Mouse (Mus musculus) left cerebral cortex, adult 18-20 months (tissue): ENCODE data around the gene Hoxb6. TPM values are rescaled to one million over a fixed set of nuclear protein-coding genes. Genes with fewer than 3 reads are reported as not detected.

Source experiments
- DNase-seq, 2 experiments: peaks; one replicate each; pipeline ENCODE4 v3.0.0; 2021 to 2022; ENCODE audit warnings: low spot score in 2 of 2, mixed read lengths in 1 of 2
- total RNA-seq, 2 experiments: library from RNA; stranded (reverse); gene quantifications; 2 replicates each; pipeline ENCODE4 v1.2.3; 2021

Gene Hoxb6
- total RNA-seq, 2 experiments from 2014 or later, result not detected

- no peak for DNase-seq
These were observed 22.5 kb downstream of the Hoxb6 start for GRCm38 (mm10) chr11:96314671-96315343.

- no peak for DNase-seq
These were observed 23.0 kb downstream of the Hoxb6 start for GRCm38 (mm10) chr11:96315344-96315681.

DNA sequence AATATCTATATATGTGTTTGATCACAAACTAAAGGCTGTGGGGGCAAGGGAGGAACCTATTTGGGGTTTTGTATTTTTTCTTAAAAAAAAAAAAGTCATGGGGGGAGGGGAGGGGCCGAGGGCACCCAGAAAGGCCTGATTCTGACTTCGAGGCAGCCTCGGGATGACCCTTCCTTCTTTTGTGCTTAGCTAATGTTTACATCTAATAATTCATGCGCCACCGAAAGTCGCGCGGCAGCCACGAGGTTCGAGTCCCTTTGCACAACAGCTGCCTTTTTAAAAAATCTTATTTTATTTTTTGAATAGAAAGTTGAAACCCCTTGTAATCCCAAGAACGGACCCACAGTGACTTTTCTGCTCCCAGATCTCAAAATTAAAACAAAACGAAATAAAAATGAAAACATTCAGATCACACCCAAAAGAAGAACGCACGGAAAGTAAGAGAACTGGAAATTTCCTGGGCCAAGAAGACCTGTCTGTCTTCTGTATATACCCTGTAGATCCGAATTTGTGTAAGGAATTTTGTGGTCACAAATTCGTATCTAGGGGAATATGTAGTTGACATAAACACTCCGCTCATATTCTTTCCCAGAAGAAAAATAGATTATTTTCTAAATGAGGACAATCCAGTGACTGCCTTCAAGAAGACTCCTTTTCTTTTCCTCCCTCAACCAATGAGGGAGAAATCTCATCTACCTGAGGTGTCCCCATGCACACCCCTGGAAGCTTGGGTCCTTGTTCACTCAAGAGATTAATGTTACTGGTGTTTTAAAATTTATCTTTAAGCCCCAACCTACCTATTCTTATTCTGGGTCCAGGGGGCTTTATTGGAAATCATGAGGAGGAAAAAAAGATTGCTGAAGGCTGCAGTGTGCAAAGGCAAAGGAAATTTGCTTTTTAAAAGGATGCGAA lies 24.7 kb downstream of the Hoxb6 start:
- no peak for DNase-seq

GRCm38 (mm10) chr11:96317608-96318367 lies 25.5 kb downstream of the Hoxb6 start, which contains the start of gene Hoxb4:
Gene Hoxb4 (plus strand): TSS chr11:96318267.
- DNase-seq, result no peak

- DNase-seq, result no peak
These were observed 26.2 kb downstream of the Hoxb6 start for GRCm38 (mm10) chr11:96318368-96319070.

DNA sequence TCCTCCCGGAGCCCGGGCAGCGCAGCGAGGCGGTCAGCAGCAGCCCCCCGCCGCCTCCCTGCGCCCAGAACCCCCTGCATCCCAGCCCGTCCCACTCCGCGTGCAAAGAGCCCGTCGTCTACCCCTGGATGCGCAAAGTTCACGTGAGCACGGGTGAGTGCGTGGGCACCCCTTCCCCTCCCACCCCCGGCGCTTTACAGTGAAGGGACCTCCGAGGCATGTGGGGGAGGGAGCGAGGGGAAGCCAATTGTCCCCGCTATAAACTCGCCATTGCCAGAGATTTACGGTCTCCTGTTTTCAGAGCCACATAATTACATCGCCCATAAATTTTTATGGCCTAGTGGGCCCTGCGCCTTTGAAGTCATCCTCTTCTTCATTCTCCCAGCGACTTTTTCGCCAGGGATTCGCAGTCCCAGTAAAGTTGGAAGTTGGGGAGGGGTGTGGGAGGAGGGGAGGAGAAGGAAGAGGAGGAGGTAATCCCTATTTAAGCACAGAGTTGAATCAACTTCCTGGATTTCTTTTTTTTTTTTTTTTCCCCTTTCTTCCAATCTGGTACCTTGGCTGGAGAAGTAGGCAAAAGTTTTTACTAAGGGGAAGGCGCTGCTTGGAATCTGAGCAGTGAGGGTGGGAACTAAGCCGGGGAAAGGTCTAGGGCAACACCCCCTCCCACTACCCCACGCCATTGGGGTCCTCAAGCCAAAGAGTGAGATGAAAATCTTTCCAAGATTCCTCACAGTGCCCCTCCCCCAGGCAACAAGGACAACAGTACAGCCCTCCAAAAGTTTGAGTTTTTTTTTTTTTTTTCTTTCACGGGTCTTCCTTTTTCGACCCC lies 27.0 kb downstream of the Hoxb6 start:
- no peak for DNase-seq

GRCm38 (mm10) chr11:96319910-96320309 lies 27.6 kb downstream of the Hoxb6 start:
- DNase-seq, result no peak

DNA sequence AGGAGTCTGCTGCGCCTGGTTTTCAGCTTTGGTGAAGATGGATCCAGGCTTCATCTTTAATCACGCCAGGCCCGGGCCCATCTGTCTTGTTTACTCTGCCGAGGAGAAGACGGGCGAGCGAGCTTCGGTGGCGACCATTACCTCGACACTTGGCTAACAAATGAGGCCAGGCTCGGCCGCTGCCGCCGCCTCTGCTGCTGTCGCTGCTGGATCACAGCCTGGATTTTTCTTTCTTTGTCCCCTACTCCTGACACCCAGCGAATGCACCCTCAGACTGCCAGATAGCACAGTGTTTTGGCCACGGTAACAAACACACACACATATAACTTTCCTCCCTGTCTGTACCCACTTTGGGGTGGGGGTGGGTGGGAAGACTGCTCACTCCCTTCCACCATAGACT lies 28.4 kb downstream of the Hoxb6 start:
- no peak for DNase-seq

- no peak for DNase-seq
These were observed 29.6 kb downstream of the Hoxb6 start for GRCm38 (mm10) chr11:96321846-96322245.

GRCm38 (mm10) chr11:96322738-96323137 lies 30.5 kb downstream of the Hoxb6 start:
- DNase-seq, result no peak

- DNase-seq, result no peak
These were observed 30.9 kb downstream of the Hoxb6 start, which contains the start of gene Hoxb3 for GRCm38 (mm10) chr11:96323154-96323553. Gene Hoxb3 (plus strand): TSS chr11:96323326.

DNA sequence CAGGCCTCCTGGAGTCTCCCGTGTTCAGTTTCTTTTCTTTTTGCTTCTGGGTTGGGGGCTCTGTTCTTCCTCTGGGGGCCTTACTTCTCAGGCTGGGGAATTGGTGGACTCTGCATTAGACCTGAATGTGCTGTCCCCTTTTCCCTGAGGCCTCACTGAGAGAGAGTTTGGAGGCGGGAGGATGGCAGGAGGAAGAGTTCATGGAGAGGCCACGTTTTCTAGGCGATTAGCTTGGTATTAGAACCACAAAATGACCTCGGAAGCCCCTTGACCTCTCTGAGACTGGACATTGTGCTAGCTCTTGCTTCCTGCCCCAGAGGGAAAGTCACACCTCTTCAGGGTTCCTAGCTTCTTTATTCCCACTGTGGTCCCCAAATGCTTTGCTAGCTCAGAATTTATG lies 31.8 kb downstream of the Hoxb6 start:
- DNase-seq, result no peak

GRCm38 (mm10) chr11:96324965-96325364 lies 32.7 kb downstream of the Hoxb6 start:
- no peak for DNase-seq

DNA sequence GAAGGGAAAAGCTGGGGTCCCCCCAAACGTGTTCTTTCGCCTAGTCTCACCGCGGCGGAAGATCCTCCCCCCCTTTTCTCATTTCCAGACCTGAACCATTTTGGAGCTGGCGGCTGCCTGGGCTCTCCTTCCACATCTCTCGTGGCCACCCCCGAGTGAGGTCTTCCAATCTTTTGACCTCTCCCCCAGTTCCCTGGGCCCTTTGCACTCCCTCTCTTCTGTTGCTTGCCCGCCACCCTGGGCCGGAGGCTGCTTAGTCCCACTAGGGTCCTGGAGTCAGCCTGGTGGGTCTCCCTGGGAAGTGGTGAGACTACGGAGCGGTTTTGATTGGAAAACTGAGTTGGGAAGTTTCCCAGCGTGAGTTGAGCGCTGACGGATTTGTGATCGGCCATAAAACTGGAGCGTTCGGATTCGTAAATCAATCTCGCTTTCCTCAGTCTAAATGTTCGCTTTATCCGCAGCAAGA lies 33.5 kb downstream of the Hoxb6 start:
- no peak for DNase-seq

- DNase-seq, result no peak
These were observed 34.4 kb downstream of the Hoxb6 start for GRCm38 (mm10) chr11:96326705-96327104.

GRCm38 (mm10) chr11:96327122-96327521 lies 34.8 kb downstream of the Hoxb6 start:
- no peak for DNase-seq

- no peak for DNase-seq
These were observed 35.5 kb downstream of the Hoxb6 start for GRCm38 (mm10) chr11:96327750-96328149.

DNA sequence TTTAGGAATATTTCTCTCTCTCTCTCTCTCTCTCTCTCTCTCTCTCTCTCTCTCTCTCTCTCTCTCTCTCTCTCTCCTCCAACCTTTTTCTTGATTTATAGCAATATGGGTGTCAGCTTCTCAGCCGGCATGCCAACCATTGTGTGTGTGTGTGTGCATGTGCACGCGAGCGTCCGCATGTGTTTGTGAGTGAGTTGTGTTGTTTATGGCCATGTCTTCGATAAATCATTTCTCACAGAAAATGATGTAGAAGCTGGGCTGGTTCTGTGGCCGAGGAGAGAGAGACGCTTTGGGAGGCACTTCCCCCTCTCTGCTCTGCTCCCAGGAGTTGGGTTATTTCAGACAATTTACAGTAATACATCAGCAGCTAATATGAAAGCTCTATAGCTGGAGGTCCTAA lies 36.3 kb downstream of the Hoxb6 start:
- no peak for DNase-seq

DNA sequence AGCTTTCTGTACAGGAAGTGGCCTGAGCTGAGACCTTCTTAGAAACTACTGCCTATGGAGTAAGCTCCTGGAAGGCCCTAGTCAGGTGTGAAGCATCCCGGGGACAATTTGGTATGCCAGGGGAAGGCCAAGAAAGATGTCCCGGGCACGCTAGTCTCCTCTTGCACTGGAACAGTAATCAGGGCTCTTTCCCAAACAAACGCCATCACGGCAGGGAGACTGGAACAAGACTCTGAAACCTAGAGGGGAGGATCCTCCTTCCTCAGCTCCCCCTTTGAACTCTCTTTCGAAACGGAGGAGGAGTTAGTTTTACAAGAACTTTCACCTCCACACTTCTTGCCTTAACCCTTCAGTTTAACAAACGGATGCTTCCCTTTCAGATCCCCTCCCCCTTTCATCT lies 39.8 kb downstream of the Hoxb6 start:
- no peak for DNase-seq

- DNase-seq, result no peak
These were observed 40.3 kb downstream of the Hoxb6 start for GRCm38 (mm10) chr11:96332618-96333032.
